Mouse (Mus musculus): ENCODE data around the gene Olfr1086.
"Not testable (repeated sequence)": the region's sequence is repeated elsewhere in the genome, so short reads cannot be mapped to it uniquely, and the experiment has no call there.

Gene Olfr1086

DNA sequence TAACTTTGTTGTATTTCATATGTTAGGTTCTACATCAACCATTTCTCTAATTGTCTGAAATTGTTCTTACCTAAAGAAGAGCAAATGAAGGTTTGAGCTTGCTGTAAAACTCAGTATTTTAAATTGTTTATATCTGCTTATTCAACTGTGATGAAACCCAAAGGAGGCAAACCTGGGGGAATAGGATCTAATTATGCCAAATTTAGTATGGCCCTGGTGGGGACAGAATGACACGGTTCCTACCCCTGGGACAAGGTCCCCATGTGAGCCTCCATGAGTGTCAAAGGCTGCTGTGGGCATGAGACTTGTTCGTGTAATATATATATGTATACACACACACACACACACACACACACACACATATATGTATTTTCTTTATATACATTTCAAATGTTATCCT is at the start of gene Olfr1086:
Gene Olfr1086 (minus strand): TSS at position 101 of the 400 bp plus-strand sequence.
- DNase-seq, result no peak

GRCm38 (mm10) chr2:86698295-86698694 is 18.4 kb upstream of the Olfr1086 start, which contains the start of gene Olfr1087:
Gene Olfr1087 (minus strand): TSS chr2:86698395.
- no peak for DNase-seq

- DNase-seq, result no peak
These were observed 18.0 kb downstream of the Olfr1086 start, which contains the start of gene Olfr1085 for GRCm38 (mm10) chr2:86661919-86662318. Gene Olfr1085 (minus strand): TSS chr2:86662019.

DNA sequence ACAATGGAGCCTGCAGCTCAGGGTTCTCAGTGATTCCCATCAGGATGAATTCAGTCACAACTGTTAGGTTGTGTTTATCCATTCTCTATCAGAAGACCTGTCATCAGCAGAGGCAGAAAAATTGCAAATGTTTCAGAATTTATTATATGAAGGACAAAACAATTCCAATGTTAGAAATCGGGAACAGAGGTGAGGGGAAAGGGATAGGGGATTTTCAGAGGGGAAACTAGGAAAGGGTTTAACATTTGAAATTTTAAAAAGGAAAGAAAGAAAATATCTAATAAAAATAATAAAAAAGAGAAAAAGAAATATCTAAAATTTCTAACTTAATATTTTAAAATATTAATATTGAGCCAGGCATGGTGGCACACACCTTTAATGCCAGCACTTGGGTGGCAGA is 40.3 kb downstream of the Olfr1086 start, which contains the start of gene Olfr1084:
Gene Olfr1084 (minus strand): TSS at position 101 of the 400 bp plus-strand sequence.
- DNase-seq, result not testable (repeated sequence)

Measured in right cerebral cortex, postnatal 4 days (tissue).